Mouse (Mus musculus) CH12.LX (cell line): ENCODE measurements around the gene Tmem259.

Experiments used
- CTCF ChIP-seq, 2 experiments: IDR thresholded peaks in 1 of 2; conservative IDR thresholded peaks in 1 of 2; 2 replicates each; pipeline ENCODE4 v1.5.1; 2011 to 2012; ENCODE audit warnings: low read depth in 2 of 2, low read length in 2 of 2, improper control_type of control experiment in 1 of 2, inconsistent platforms in 1 of 2, mild to moderate bottlenecking in 1 of 2, moderate library complexity in 1 of 2
- ELF1 ChIP-seq: IDR thresholded peaks from 2 replicates; pipeline ENCODE4 v1.6.1; 2014; ENCODE audit warnings: low read depth, mild to moderate bottlenecking, inconsistent platforms, low read length, improper control_type of control experiment
- IRF4 ChIP-seq: IDR thresholded peaks from 2 replicates; pipeline ENCODE4 v1.6.1; 2014; ENCODE audit warnings: low read depth, mild to moderate bottlenecking, inconsistent platforms, low read length, improper control_type of control experiment
- MAX ChIP-seq: IDR thresholded peaks from 2 replicates; pipeline ENCODE4 v1.6.1; 2011; ENCODE audit warnings: low read length, improper control_type of control experiment
- MEF2A ChIP-seq: IDR thresholded peaks from 2 replicates; pipeline ENCODE4 v1.6.1; 2014; ENCODE audit warnings: low read depth, mild to moderate bottlenecking, inconsistent platforms, low read length, improper control_type of control experiment, borderline replicate concordance
- POLR2A ChIP-seq: IDR thresholded peaks from 2 replicates; pipeline ENCODE4 v1.6.1; 2011; ENCODE audit warnings: low read depth, mild to moderate bottlenecking, improper control_type of control experiment, low read length
- POLR2AphosphoS2 ChIP-seq: IDR thresholded peaks from 2 replicates; pipeline ENCODE4 v1.6.1; 2011; ENCODE audit warnings: low read depth, low read length, improper control_type of control experiment
- TCF12 ChIP-seq: IDR thresholded peaks from 2 replicates; pipeline ENCODE4 v1.6.1; 2014; ENCODE audit warnings: low read depth, mild to moderate bottlenecking, inconsistent platforms, low read length, improper control_type of control experiment

DNA sequence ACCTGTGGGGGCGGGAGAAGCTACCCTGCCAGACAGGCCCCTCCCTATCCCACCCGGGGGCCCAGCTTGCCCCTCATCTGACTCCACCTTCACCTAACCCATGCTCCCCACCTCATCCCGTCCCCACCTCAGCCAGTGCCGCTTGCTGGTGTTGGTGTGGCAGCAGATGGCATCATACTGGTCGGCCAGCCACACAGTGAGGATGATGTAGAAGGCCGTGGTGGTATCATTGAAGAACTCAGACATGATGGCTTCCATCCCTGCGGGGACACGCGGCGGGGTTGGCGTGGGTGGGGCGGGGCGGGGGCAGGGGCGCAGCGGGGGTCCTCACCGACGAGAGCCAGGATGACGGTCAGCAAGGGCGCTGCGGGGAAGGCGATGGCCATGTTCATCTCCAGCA lies 6.1 kb downstream of the Tmem259 start:
- TF ChIP-seq MAX (no peak), CTCF (conservative IDR thresholded peaks at IDR 0.05 in 1 of 2, IDR thresholded peaks at IDR 0.05 in 1 of 2; ENCODE audit: low read depth in 2 of 2, low read length in 2 of 2) (no peak), POLR2A (no peak), POLR2AphosphoS2 (no peak), TCF12 (no peak), MEF2A (no peak), IRF4 (no peak), ELF1 (no peak)
